Mouse (Mus musculus): ENCODE results near the gene Fat4. TPM values are rescaled to one million over a fixed set of nuclear protein-coding genes. Genes with fewer than 3 reads are reported as not detected.
A peak's percentile ranks its signal among the peaks of the same experiment; 100 is the strongest.

Fat4 gene
- total and polyA plus RNA-seq, 3 experiments: not detected

GRCm38 (mm10) chr3:38918926-38919325, 32.2 kb downstream of the Fat4 start:
- no peak overlapping the region for H3K9ac ChIP-seq (ENCODE audit: insufficient read depth, low read depth)
- H3K4me3 ChIP-seq (replicated peaks in 1 of 3; ENCODE audit: low read depth in 2 of 3, low read length in 2 of 3, poor library complexity in 1 of 3): no peak overlapping the region
- H3K4me2 ChIP-seq (ENCODE audit: insufficient read depth, low read depth, poor library complexity, severe bottlenecking): no peak overlapping the region
- no peak overlapping the region for H3K27ac ChIP-seq (ENCODE audit: insufficient read depth, low read depth)
- no peaks in the 10 kb centered on the region for H3K36me3 ChIP-seq (replicated peaks in 1 of 2; ENCODE audit: control insufficient read depth in 1 of 2, insufficient read depth in 1 of 2, low read length in 1 of 2)
- H3K79me2 ChIP-seq (replicated peaks; ENCODE audit: control insufficient read depth, extremely low read depth, insufficient read depth, poor library complexity, severe bottlenecking): no peaks in the 10 kb centered on the region
- TF ChIP-seq MAZ (IDR thresholded peaks at IDR 0.05; ENCODE audit: low read depth, low read length) (no peak), GABPA (IDR thresholded peaks at IDR 0.05; ENCODE audit: insufficient replicate concordance, low read depth, low read length) (no peak), MAFK (IDR thresholded peaks at IDR 0.05; ENCODE audit: insufficient replicate concordance, low read length) (no peak), ZKSCAN1 (IDR thresholded peaks at IDR 0.05; ENCODE audit: borderline replicate concordance, low read depth, low read length) (no peak), KAT2A (IDR thresholded peaks at IDR 0.05; ENCODE audit: insufficient replicate concordance, low read length) (no peak), RAD21 (IDR thresholded peaks at IDR 0.05; ENCODE audit: low read depth, low read length) (no peak), NELFE (IDR thresholded peaks at IDR 0.05; ENCODE audit: low read depth, low read length) (no peak), CTCF (conservative IDR thresholded peaks at IDR 0.05 in 1 of 2, IDR thresholded peaks at IDR 0.05 in 1 of 2; ENCODE audit: low read depth in 2 of 2, low read length in 2 of 2) (no peak), POLR2AphosphoS2 (IDR thresholded peaks at IDR 0.05; ENCODE audit: low read depth, low read length) (no peak), ELF1 (IDR thresholded peaks at IDR 0.05; ENCODE audit: low read depth, low read length) (no peak), ZC3H11A (IDR thresholded peaks at IDR 0.05; ENCODE audit: low read depth, low read length) (no peak), SIN3A (IDR thresholded peaks at IDR 0.05; ENCODE audit: low read length) (no peak), MYC (IDR thresholded peaks at IDR 0.05; ENCODE audit: low read depth, low read length) (no peak), NRF1 (IDR thresholded peaks at IDR 0.05; ENCODE audit: low read depth, low read length) (no peak)
- DNase-seq (ENCODE audit: extremely low read depth): no peak
- no peaks in the 10 kb centered on the region for H3K4me1 ChIP-seq (ENCODE audit: control insufficient read depth in 1 of 2, insufficient read depth in 2 of 2)
- in situ Hi-C loops (cut with MboI; ENCODE audit: low pct_ligation_motif_present, low pct_unique_long_range_greater_than_20kb, low sequenced_read_pairs) (no loop called here), dilution Hi-C loops (cut with MboI; ENCODE audit: extremely low pct_ligation_motif_present, extremely low pct_unique_long_range_greater_than_20kb, low sequenced_read_pairs) (no loop called here)
- no peaks in the 10 kb centered on the region for H3K9me3 ChIP-seq (replicated peaks; ENCODE audit: low read length)
- no peaks in the 10 kb centered on the region for H3K27me3 ChIP-seq (replicated peaks)

GRCm38 (mm10) chr3:38921031-38921430, 34.3 kb downstream of the Fat4 start:
- dilution Hi-C loops (cut with MboI; ENCODE audit: extremely low pct_ligation_motif_present, extremely low pct_unique_long_range_greater_than_20kb, low sequenced_read_pairs): no loop called here
- Histone ChIP-seq H3K4me3 (replicated peaks in 1 of 3; ENCODE audit: low read depth in 2 of 3, low read length in 2 of 3, poor library complexity in 1 of 3) (no peak overlapping the region), H3K9ac (ENCODE audit: insufficient read depth, low read depth) (no peak overlapping the region), H3K4me2 (ENCODE audit: insufficient read depth, low read depth, poor library complexity, severe bottlenecking) (0 out of 2 replicates have a peak overlapping the region, but pooled peaks have one; percentile 2), H3K36me3 (replicated peaks in 1 of 2; ENCODE audit: control insufficient read depth in 1 of 2, insufficient read depth in 1 of 2, low read length in 1 of 2) (no peaks in the 10 kb centered on the region), H3K4me1 (ENCODE audit: control insufficient read depth in 1 of 2, insufficient read depth in 2 of 2) (no peaks in the 10 kb centered on the region), H3K79me2 (replicated peaks; ENCODE audit: control insufficient read depth, extremely low read depth, insufficient read depth, poor library complexity, severe bottlenecking) (no peaks in the 10 kb centered on the region), H3K27ac (ENCODE audit: insufficient read depth, low read depth) (no peak overlapping the region), H3K9me3 (replicated peaks; ENCODE audit: low read length) (no peaks in the 10 kb centered on the region), H3K27me3 (replicated peaks) (no peaks in the 10 kb centered on the region)
- TF ChIP-seq MAZ (IDR thresholded peaks at IDR 0.05; ENCODE audit: low read depth, low read length) (no peak), USF2 (conservative IDR thresholded peaks at IDR 0.05; ENCODE audit: low read depth, low read length) (no peak), ELF1 (IDR thresholded peaks at IDR 0.05; ENCODE audit: low read depth, low read length) (no peak), MEF2A (IDR thresholded peaks at IDR 0.05; ENCODE audit: borderline replicate concordance, low read depth, low read length) (no peak), JUND (conservative IDR thresholded peaks at IDR 0.05; ENCODE audit: low read depth, low read length) (no peak), USF1 (IDR thresholded peaks at IDR 0.05; ENCODE audit: low read depth, low read length) (no peak), SIN3A (IDR thresholded peaks at IDR 0.05; ENCODE audit: low read length) (no peak), TCF12 (IDR thresholded peaks at IDR 0.05; ENCODE audit: low read depth, low read length) (no peak), ZKSCAN1 (IDR thresholded peaks at IDR 0.05; ENCODE audit: borderline replicate concordance, low read depth, low read length) (no peak), MXI1 (IDR thresholded peaks at IDR 0.05; ENCODE audit: low read depth, low read length) (no peak), UBTF (IDR thresholded peaks at IDR 0.05; ENCODE audit: low read depth, low read length) (no peak), ZMIZ1 (IDR thresholded peaks at IDR 0.05; ENCODE audit: low read depth, low read length) (no peak), RCOR1 (conservative IDR thresholded peaks at IDR 0.05; ENCODE audit: low read depth, low read length) (no peak), TBP (conservative IDR thresholded peaks at IDR 0.05; ENCODE audit: low read depth, low read length) (no peak)
- in situ Hi-C loops (cut with MboI; ENCODE audit: low pct_ligation_motif_present, low pct_unique_long_range_greater_than_20kb, low sequenced_read_pairs): no loop called here
- no peak for DNase-seq (ENCODE audit: extremely low read depth)

All from CH12.LX (cell line).